Mouse (Mus musculus): ENCODE results near the gene Rbx1.
A peak's percentile ranks its signal among the peaks of the same experiment; 100 is the strongest.

Rbx1 gene

GRCm38 (mm10) chr15:81485483-81485882, 19.4 kb downstream of the Rbx1 start:
- no peak for DNase-seq

GRCm38 (mm10) chr15:81503466-81503865, 37.4 kb downstream of the Rbx1 start:
- DNase-seq = no peak

GRCm38 (mm10) chr15:81503995-81504394, 37.9 kb downstream of the Rbx1 start:
- no peak for DNase-seq

- peak; percentile 75 to 79 for DNase-seq
Measured at GRCm38 (mm10) chr15:81507201-81507600, 41.1 kb downstream of the Rbx1 start.

- no peak for DNase-seq
Measured at GRCm38 (mm10) chr15:81510621-81511020, 44.5 kb downstream of the Rbx1 start.

- DNase-seq = peak; percentile 58 to 64
Measured at GRCm38 (mm10) chr15:81511601-81512261, 45.6 kb downstream of the Rbx1 start.

- peak; percentile 88 to 90 for DNase-seq
Measured at GRCm38 (mm10) chr15:81514111-81514971, 48.2 kb downstream of the Rbx1 start.

- no peak for DNase-seq
Measured at GRCm38 (mm10) chr15:81515221-81515620, 49.1 kb downstream of the Rbx1 start.

- DNase-seq = no peak
Measured at GRCm38 (mm10) chr15:81518031-81518430, 51.9 kb downstream of the Rbx1 start.

GRCm38 (mm10) chr15:81518761-81519160, 52.7 kb downstream of the Rbx1 start:
- no peak for DNase-seq

- DNase-seq = peak; percentile 82 to 83
Measured at GRCm38 (mm10) chr15:81522036-81522751, 56.1 kb downstream of the Rbx1 start.

- no peak for DNase-seq
Measured at GRCm38 (mm10) chr15:81522761-81523168, 56.7 kb downstream of the Rbx1 start.

GRCm38 (mm10) chr15:81523169-81523871, 57.2 kb downstream of the Rbx1 start:
- peak; percentile 100 for DNase-seq

GRCm38 (mm10) chr15:81523901-81524300, 57.8 kb downstream of the Rbx1 start:
- no peak for DNase-seq

Measured in B cell, adult 2 months (primary cell).